Mouse (Mus musculus) C2C12 (cell line): ENCODE results near the gene Gm49486.

Experiments
- CTCF ChIP-seq: IDR thresholded peaks from one replicate; pipeline ENCODE4 v1.5.1; 2011; ENCODE audit not compliant: control insufficient read depth, insufficient read depth, insufficient read length
- MAX ChIP-seq: IDR thresholded peaks from one replicate; pipeline ENCODE4 v1.6.1; 2011; ENCODE audit warnings: mild to moderate bottlenecking, control low read depth
- USF1 ChIP-seq: IDR thresholded peaks from one replicate; pipeline ENCODE4 v1.6.1; 2011; ENCODE audit warnings: low read depth, mild to moderate bottlenecking, control low read depth, moderate library complexity

GRCm38 (mm10) chr15:79262786-79263309, 33.7 kb downstream of the Gm49486 start:
- TF ChIP-seq MAX (no peak), CTCF (no peak), USF1 (no peak)
